Mouse (Mus musculus) stomach, embryonic 16.5 days (tissue): Measurements from ENCODE around the gene Dixdc1. TPM values are rescaled to one million over a fixed set of nuclear protein-coding genes. Genes with fewer than 3 reads are reported as not detected.

ENCODE experiments used
- ATAC-seq: fragments of 200-750 bp; cut with Nextera tagmentation; 2 replicates; pipeline ENCODE4 v1.8.0; 2017; ENCODE audit warnings: moderate number of reproducible peaks, moderate TSS enrichment; ENCODE audit not compliant: insufficient read depth, low FRiP score
- H3K27ac ChIP-seq: fragments of 300-500 bp; sonication (generic); 2 replicates; pipeline ENCODE4 v1.5.1; 2014; ENCODE audit warnings: low read length
- H3K27me3 ChIP-seq: fragments of 300-500 bp; sonication (generic); 2 replicates; pipeline ENCODE4 v1.6.1; 2014; ENCODE audit warnings: low read length, control low read depth, mixed read lengths; ENCODE audit not compliant: control insufficient read depth, insufficient read depth
- H3K36me3 ChIP-seq: fragments of 300-500 bp; sonication (generic); 2 replicates; pipeline ENCODE4 v1.6.1; 2014; ENCODE audit warnings: low read length; ENCODE audit not compliant: control insufficient read depth, insufficient read depth
- H3K4me1 ChIP-seq: fragments of 300-500 bp; sonication (generic); 2 replicates; pipeline ENCODE4 v1.6.1; 2014; ENCODE audit warnings: low read length, control low read depth, mixed read lengths; ENCODE audit not compliant: control insufficient read depth, insufficient read depth
- H3K4me2 ChIP-seq: fragments of 300-500 bp; sonication (generic); 2 replicates; pipeline ENCODE4 v1.6.1; 2014; ENCODE audit warnings: low read depth, low read length, mixed read lengths
- H3K4me3 ChIP-seq: fragments of 300-500 bp; sonication (generic); replicated peaks from 2 replicates; pipeline ENCODE4 v1.5.1; 2014; ENCODE audit warnings: mild to moderate bottlenecking, low read length
- H3K9ac ChIP-seq: fragments of 300-500 bp; sonication (generic); 2 replicates; pipeline ENCODE4 v1.6.1; 2014; ENCODE audit warnings: low read length
- H3K9me3 ChIP-seq: fragments of 300-500 bp; sonication (generic); replicated peaks from 2 replicates; pipeline ENCODE4 v1.6.1; 2016; ENCODE audit warnings: low read length, control low read depth; ENCODE audit not compliant: control insufficient read depth
- WGBS: fragments of 180-500 bp; shearing (Covaris S2); extraction: QIAGEN DNeasy Blood & Tissue Kit; methylation state at CpG from one replicate; pipeline ENCODE4 v1.1.7; 2014; 5-methylcytosine and 5-hydroxymethylcytosine counted together
- polyA plus RNA-seq: library from polyadenylated mRNA; unstranded; fragments of >200 nt; fragmentation: Nextera tagmentation; extraction: Ambion mirVana; gene quantifications from 2 replicates; pipeline ENCODE4 v1.2.1, GENCODE M21; 2015

Dixdc1 gene
- polyA plus RNA-seq, 1 experiment from 2014 or later: 9.7 TPM

DNA sequence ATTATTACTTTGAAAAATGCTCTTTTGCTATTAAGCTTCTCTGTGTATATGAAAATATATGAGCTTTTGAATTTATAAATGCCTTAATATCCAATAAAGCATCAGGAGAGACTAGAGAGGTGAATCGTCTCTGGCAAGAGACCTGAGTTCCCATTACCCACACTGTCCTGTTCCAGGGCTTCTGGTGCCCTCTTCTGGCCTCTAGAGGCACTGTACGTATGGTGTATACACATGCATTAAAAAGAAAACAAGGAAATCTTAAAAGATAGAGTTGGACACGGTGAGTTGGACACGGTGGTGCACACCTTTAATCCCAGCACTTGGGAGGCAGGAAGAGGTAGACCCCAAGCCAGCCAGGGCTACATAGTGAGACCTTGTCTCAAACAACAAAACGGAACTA, 68.6 kb downstream of the Dixdc1 start:
- Histone ChIP-seq H3K9ac (no peak overlapping the region), H3K4me1 (no peaks in the 10 kb centered on the region), H3K36me3 (no peaks in the 10 kb centered on the region), H3K27ac (no peak overlapping the region), H3K9me3 (no peaks in the 10 kb centered on the region), H3K4me3 (no peak overlapping the region), H3K27me3 (no peaks in the 10 kb centered on the region), H3K4me2 (no peak overlapping the region)
- WGBS: 34% methylated on average over 5 of the region's 5 CpGs
- ATAC-seq: peak; percentile 58; the same call in 1 of the 2 replicates

- H3K4me1 ChIP-seq: no peaks in the 10 kb centered on the region
- H3K27me3 ChIP-seq: no peaks in the 10 kb centered on the region
- no peak overlapping the region for H3K4me3 ChIP-seq
- H3K27ac ChIP-seq: no peak overlapping the region
- H3K9ac ChIP-seq: no peak overlapping the region
- no peaks in the 10 kb centered on the region for H3K9me3 ChIP-seq
- 78% methylated on average over 8 of the region's 8 CpGs for WGBS
- ATAC-seq: no peak
- H3K4me2 ChIP-seq: no peak overlapping the region
- no peaks in the 10 kb centered on the region for H3K36me3 ChIP-seq
Observed at GRCm38 (mm10) chr9:50667579-50668498, 71.5 kb downstream of the Dixdc1 start.

GRCm38 (mm10) chr9:50666442-50666841, 72.9 kb downstream of the Dixdc1 start:
- 78% methylated on average over 6 of the region's 6 CpGs for WGBS
- Histone ChIP-seq H3K4me3 (no peak overlapping the region), H3K4me2 (no peak overlapping the region), H3K9ac (no peak overlapping the region), H3K4me1 (no peaks in the 10 kb centered on the region), H3K9me3 (no peaks in the 10 kb centered on the region), H3K27me3 (no peaks in the 10 kb centered on the region), H3K27ac (no peak overlapping the region), H3K36me3 (no peaks in the 10 kb centered on the region)
- ATAC-seq: no peak

GRCm38 (mm10) chr9:50664826-50665225, 74.5 kb downstream of the Dixdc1 start:
- ATAC-seq: no peak
- no peaks in the 10 kb centered on the region for H3K9me3 ChIP-seq
- 88% methylated on average over 5 of the region's 5 CpGs for WGBS

GRCm38 (mm10) chr9:50660431-50660830, 78.9 kb downstream of the Dixdc1 start:
- Histone ChIP-seq H3K36me3 (peaks cover 3% of the 10 kb centered on the region; the same call in 1 of the 2 replicates), H3K9ac (peak overlapping the region; percentile 88), H3K4me1 (peaks cover 12% of the 10 kb centered on the region), H3K4me3 (peak overlapping the region; percentile 67), H3K9me3 (no peaks in the 10 kb centered on the region), H3K27ac (no peak overlapping the region), H3K27me3 (no peaks in the 10 kb centered on the region), H3K4me2 (peak overlapping the region; percentile 60)
- peak; percentile 41; the same call in 1 of the 2 replicates for ATAC-seq
- 14% methylated on average over 12 of the region's 12 CpGs for WGBS

More at GRCm38 (mm10) chr9:50664826-50665225, 74.5 kb downstream of the Dixdc1 start:
- peaks cover 5% of the 10 kb centered on the region; the same call in 1 of the 2 replicates for H3K4me1 ChIP-seq
- H3K4me3 ChIP-seq: no peak overlapping the region
- no peak overlapping the region for H3K9ac ChIP-seq
- no peak overlapping the region for H3K27ac ChIP-seq
- H3K4me2 ChIP-seq: no peak overlapping the region
- no peaks in the 10 kb centered on the region for H3K27me3 ChIP-seq
- H3K36me3 ChIP-seq: no peaks in the 10 kb centered on the region

DNA sequence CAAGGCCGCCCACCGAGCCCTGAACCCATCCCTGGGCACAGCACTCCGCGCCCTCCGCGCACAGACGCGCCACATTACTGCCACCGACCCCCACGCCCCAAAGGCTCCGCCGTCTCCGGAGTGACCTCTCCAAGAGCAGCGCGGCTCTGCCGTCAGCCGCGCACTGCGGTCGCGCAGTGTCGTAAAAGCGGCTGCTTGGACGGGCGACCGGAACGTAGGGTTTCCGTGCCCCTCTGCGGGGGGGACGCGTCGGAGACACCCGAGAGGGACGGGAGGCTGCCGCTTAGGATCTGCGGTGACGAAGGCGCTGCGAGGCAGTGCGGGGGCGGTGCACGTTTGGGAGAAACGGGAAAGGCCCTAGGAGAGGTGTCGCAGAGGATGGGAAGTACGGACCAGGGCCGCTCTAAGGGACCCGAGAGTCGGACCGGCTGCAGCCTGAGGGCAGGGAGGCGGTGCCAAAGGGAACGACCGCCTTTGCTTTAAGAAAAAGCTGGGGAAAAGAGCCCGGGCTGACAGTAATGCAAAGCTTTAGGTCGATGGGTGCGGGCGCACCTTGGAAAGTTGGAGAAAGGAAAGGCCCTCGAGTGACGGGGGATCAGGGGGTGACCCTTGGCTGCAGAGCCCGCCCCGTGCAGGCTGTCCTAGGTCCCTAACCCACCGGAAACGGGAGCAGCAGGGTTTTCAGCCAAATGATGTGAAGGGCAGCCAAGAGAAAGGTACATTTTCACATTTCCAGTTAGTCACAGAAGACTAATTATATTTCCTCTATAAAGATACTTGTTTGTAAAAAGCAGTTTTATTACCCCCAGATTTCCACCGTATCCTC, 79.7 kb downstream of the Dixdc1 start, which contains the start of gene Dlat:
Gene Dlat (minus strand): TSS at position 389 of the 826 bp plus-strand sequence.
- WGBS: under 1% methylated on average over 63 of the region's 63 CpGs

GRCm38 (mm10) chr9:50658941-50659388, 80.4 kb downstream of the Dixdc1 start:
- H3K4me2 ChIP-seq: peak overlapping the region; percentile 60
- peaks cover 3% of the 10 kb centered on the region; the same call in 1 of the 2 replicates for H3K36me3 ChIP-seq
- H3K9ac ChIP-seq: peak overlapping the region; percentile 88
- H3K4me3 ChIP-seq: peak overlapping the region; percentile 67
- no peak for ATAC-seq
- peaks cover 12% of the 10 kb centered on the region for H3K4me1 ChIP-seq
- no peaks in the 10 kb centered on the region for H3K9me3 ChIP-seq
- H3K27me3 ChIP-seq: no peaks in the 10 kb centered on the region
- peak overlapping the region; percentile 72 for H3K27ac ChIP-seq
- under 1% methylated on average over 28 of the region's 28 CpGs for WGBS

More for the DNA sequence above, 79.7 kb downstream of the Dixdc1 start, which contains the start of gene Dlat:
- Histone ChIP-seq H3K27ac (peak within 1 kb of the TSS; percentile 72), H3K4me2 (peak within 1 kb of the TSS; percentile 60), H3K4me3 (peak within 1 kb of the TSS; percentile 67), H3K9me3 (no peaks in the 10 kb centered on the region), H3K27me3 (no peaks in the 10 kb centered on the region), H3K4me1 (peaks cover 12% of the 10 kb centered on the region), H3K36me3 (peaks cover 3% of the 10 kb centered on the region; the same call in 1 of the 2 replicates), H3K9ac (peak within 1 kb of the TSS; percentile 88)
- ATAC-seq: peak; percentile 93

GRCm38 (mm10) chr9:50658391-50658790, 80.9 kb downstream of the Dixdc1 start:
- ATAC-seq: no peak
- Histone ChIP-seq H3K4me1 (peaks cover 12% of the 10 kb centered on the region), H3K36me3 (peaks cover 3% of the 10 kb centered on the region; the same call in 1 of the 2 replicates), H3K4me2 (peak overlapping the region; percentile 60), H3K4me3 (peak overlapping the region; percentile 67), H3K27ac (no peak overlapping the region), H3K9ac (peak overlapping the region; percentile 88), H3K9me3 (no peaks in the 10 kb centered on the region), H3K27me3 (no peaks in the 10 kb centered on the region)
- 16% methylated on average over 5 of the region's 5 CpGs for WGBS
